Mouse (Mus musculus): Measurements from ENCODE around the gene Rnf220. TPM values are rescaled to one million over a fixed set of nuclear protein-coding genes. Genes with fewer than 3 reads are reported as not detected.

The Rnf220 gene
- 104 and 111 TPM in 2 replicates for polyA plus RNA-seq (2016; fragmentation: Nextera tagmentation; extraction: Ambion mirVana)

- ATAC-seq (ENCODE audit: low FRiP score), result peak; percentile 92
- Histone ChIP-seq H3K4me3 (peak within 1 kb of the TSS; percentile 49), H3K4me1 (peaks cover 30% of the 10 kb centered on the region), H3K9ac (peak within 1 kb of the TSS; percentile 66), H3K9me3 (replicated peaks) (peaks cover 2% of the 10 kb centered on the region; the same call in 1 of the 2 replicates), H3K27ac (peak within 1 kb of the TSS; percentile 83), H3K27me3 (peaks cover 72% of the 10 kb centered on the region), H3K36me3 (no peaks in the 10 kb centered on the region), H3K4me2 (replicated peaks) (peak within 1 kb of the TSS; percentile 74)
- WGBS, result under 1% methylated on average over 42 of the region's 42 CpGs
Observed at GRCm38 (mm10) chr4:117496482-117497165, at the start of gene Rnf220. Gene Rnf220, minus strand, starts transcription at chr4:117497052.

GRCm38 (mm10) chr4:117546616-117547015 is 49.8 kb upstream of the Rnf220 start:
- H3K27me3 ChIP-seq, result no peaks in the 10 kb centered on the region
- H3K9ac ChIP-seq, result no peak overlapping the region
- no peak for ATAC-seq (ENCODE audit: low FRiP score)
- no peaks in the 10 kb centered on the region for H3K9me3 ChIP-seq (replicated peaks)
- H3K36me3 ChIP-seq, result no peaks in the 10 kb centered on the region
- no peak overlapping the region for H3K27ac ChIP-seq
- H3K4me3 ChIP-seq, result no peak overlapping the region
- peaks cover 14% of the 10 kb centered on the region for H3K4me1 ChIP-seq
- 87% methylated on average over 6 of the region's 6 CpGs for WGBS
- H3K4me2 ChIP-seq (replicated peaks), result no peak overlapping the region

DNA sequence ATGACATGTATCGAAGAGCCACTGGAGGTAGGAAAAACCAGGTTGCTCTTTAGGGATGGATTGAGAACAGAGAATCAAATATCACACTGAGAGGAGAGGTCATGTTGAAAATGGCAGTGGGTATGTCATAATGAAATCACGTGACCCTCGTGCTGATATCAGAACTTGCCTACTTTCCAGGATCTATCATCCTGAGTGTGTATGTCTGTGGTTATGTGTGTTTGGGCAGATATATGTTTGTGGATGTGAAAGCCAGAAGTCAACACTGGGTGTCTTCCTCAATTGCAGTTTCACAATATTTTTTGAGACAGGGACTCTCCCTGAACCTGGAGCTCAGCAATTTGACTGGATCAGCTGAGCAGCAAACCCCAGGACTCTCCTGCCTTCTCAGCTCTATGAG is 48.6 kb upstream of the Rnf220 start:
- H3K27me3 ChIP-seq, result no peaks in the 10 kb centered on the region
- no peak overlapping the region for H3K9ac ChIP-seq
- WGBS, result 81% methylated on average over 3 of the region's 3 CpGs
- H3K9me3 ChIP-seq (replicated peaks), result no peaks in the 10 kb centered on the region
- ATAC-seq (ENCODE audit: low FRiP score), result no peak
- H3K27ac ChIP-seq, result no peak overlapping the region
- peaks cover 3% of the 10 kb centered on the region; the same call in 1 of the 2 replicates for H3K4me1 ChIP-seq
- H3K4me2 ChIP-seq (replicated peaks), result no peak overlapping the region
- H3K4me3 ChIP-seq, result no peak overlapping the region
- no peaks in the 10 kb centered on the region for H3K36me3 ChIP-seq

GRCm38 (mm10) chr4:117540571-117540970 is 43.7 kb upstream of the Rnf220 start:
- Histone ChIP-seq H3K27ac (no peak overlapping the region), H3K9ac (no peak overlapping the region), H3K4me1 (no peaks in the 10 kb centered on the region), H3K36me3 (no peaks in the 10 kb centered on the region), H3K4me2 (replicated peaks) (no peak overlapping the region), H3K27me3 (peaks cover 15% of the 10 kb centered on the region; the same call in 1 of the 2 replicates), H3K9me3 (replicated peaks) (no peaks in the 10 kb centered on the region), H3K4me3 (no peak overlapping the region)
- no peak for ATAC-seq (ENCODE audit: low FRiP score)
- 72% methylated on average over 5 of the region's 5 CpGs for WGBS

GRCm38 (mm10) chr4:117539329-117539980 is 42.6 kb upstream of the Rnf220 start:
- Histone ChIP-seq H3K4me2 (replicated peaks) (no peak overlapping the region), H3K36me3 (no peaks in the 10 kb centered on the region), H3K27ac (no peak overlapping the region), H3K4me1 (no peaks in the 10 kb centered on the region), H3K4me3 (no peak overlapping the region), H3K9me3 (replicated peaks) (no peaks in the 10 kb centered on the region), H3K9ac (no peak overlapping the region), H3K27me3 (peaks cover 15% of the 10 kb centered on the region; the same call in 1 of the 2 replicates)
- ATAC-seq (ENCODE audit: low FRiP score), result peak; percentile 35; the same call in 1 of the 2 replicates
- 68% methylated on average over 8 of the region's 8 CpGs for WGBS

DNA sequence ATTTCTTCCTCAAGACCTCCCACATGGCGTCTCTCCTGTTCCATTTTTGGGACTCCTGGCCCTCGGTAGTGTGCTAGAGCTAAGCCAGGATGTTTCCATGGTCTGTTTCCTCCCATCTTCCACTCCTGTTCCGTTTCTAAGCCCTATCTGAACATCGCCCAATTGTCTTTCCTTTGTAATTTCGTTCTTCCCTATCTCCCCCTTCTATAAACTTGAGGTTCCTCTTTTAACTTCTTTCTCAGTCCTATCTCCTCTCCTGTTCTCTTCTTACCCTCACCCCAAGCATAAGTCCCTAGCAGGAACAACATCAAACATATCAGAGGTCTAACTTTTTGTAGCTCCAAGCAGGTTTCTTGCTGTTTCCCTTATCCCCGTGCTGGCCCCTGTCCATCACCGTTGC is 40.1 kb upstream of the Rnf220 start:
- Histone ChIP-seq H3K9me3 (replicated peaks) (no peaks in the 10 kb centered on the region), H3K4me3 (no peak overlapping the region), H3K36me3 (no peaks in the 10 kb centered on the region), H3K9ac (no peak overlapping the region), H3K27ac (no peak overlapping the region), H3K4me2 (replicated peaks) (no peak overlapping the region), H3K4me1 (no peaks in the 10 kb centered on the region), H3K27me3 (peaks cover 30% of the 10 kb centered on the region; the same call in 1 of the 2 replicates)
- WGBS, result 86% methylated on average over 7 of the region's 7 CpGs
- no peak for ATAC-seq (ENCODE audit: low FRiP score)

DNA sequence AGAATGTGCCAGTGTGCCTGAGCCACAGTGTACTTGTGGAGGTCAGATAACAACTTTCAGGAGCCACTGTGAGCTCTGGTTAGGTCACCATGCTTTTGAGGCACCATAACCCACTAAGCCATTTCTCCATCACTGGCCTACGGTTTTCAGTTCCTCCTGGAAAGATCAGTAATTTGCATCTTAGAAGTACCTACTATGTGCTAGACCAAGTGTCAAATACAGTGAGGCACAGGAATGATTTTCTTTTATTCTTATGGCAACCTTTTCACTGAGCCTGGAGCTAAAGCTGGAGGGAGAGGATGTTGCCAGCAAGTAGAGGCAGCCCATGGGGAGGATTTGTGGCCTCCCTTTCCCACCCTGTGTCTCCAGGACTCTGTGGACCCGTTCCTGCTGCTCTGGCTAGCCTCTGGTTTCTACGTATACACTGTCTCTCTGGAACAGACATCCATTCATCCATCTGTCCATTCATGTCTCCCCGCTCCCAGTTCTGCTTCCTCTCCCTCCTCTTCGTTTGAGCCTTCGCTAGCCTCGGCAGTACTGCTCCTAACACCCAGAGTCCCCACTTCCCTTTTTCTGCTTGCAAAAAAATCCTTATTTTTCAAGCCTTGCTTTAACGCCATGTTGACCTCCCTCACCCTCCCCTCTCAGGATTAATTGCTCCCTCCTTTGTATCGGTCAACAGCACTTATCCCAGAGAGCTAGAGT is 38.8 kb upstream of the Rnf220 start:
- Histone ChIP-seq H3K4me1 (no peaks in the 10 kb centered on the region), H3K9ac (no peak overlapping the region), H3K4me2 (replicated peaks) (no peak overlapping the region), H3K36me3 (no peaks in the 10 kb centered on the region), H3K27me3 (peaks cover 30% of the 10 kb centered on the region; the same call in 1 of the 2 replicates), H3K4me3 (no peak overlapping the region), H3K9me3 (replicated peaks) (no peaks in the 10 kb centered on the region), H3K27ac (no peak overlapping the region)
- WGBS, result 64% methylated on average over 9 of the region's 9 CpGs
- ATAC-seq (ENCODE audit: low FRiP score), result no peak

- Histone ChIP-seq H3K9me3 (replicated peaks) (no peaks in the 10 kb centered on the region), H3K4me2 (replicated peaks) (no peak overlapping the region), H3K36me3 (no peaks in the 10 kb centered on the region), H3K9ac (no peak overlapping the region), H3K27ac (no peak overlapping the region), H3K4me3 (no peak overlapping the region), H3K27me3 (peaks cover 58% of the 10 kb centered on the region), H3K4me1 (peaks cover 5% of the 10 kb centered on the region)
- WGBS, result 65% methylated on average over 4 of the region's 4 CpGs
- ATAC-seq (ENCODE audit: low FRiP score), result no peak
Observed at GRCm38 (mm10) chr4:117529843-117530242, 33.0 kb upstream of the Rnf220 start.

GRCm38 (mm10) chr4:117527952-117528351 is 31.1 kb upstream of the Rnf220 start:
- Histone ChIP-seq H3K9me3 (replicated peaks) (no peaks in the 10 kb centered on the region), H3K27ac (no peak overlapping the region), H3K9ac (no peak overlapping the region), H3K4me1 (peaks cover 5% of the 10 kb centered on the region), H3K4me2 (replicated peaks) (no peak overlapping the region), H3K4me3 (no peak overlapping the region), H3K27me3 (peaks cover 53% of the 10 kb centered on the region), H3K36me3 (no peaks in the 10 kb centered on the region)
- no peak for ATAC-seq (ENCODE audit: low FRiP score)
- WGBS, result 9% methylated on average over 1 of the region's 1 CpGs

DNA sequence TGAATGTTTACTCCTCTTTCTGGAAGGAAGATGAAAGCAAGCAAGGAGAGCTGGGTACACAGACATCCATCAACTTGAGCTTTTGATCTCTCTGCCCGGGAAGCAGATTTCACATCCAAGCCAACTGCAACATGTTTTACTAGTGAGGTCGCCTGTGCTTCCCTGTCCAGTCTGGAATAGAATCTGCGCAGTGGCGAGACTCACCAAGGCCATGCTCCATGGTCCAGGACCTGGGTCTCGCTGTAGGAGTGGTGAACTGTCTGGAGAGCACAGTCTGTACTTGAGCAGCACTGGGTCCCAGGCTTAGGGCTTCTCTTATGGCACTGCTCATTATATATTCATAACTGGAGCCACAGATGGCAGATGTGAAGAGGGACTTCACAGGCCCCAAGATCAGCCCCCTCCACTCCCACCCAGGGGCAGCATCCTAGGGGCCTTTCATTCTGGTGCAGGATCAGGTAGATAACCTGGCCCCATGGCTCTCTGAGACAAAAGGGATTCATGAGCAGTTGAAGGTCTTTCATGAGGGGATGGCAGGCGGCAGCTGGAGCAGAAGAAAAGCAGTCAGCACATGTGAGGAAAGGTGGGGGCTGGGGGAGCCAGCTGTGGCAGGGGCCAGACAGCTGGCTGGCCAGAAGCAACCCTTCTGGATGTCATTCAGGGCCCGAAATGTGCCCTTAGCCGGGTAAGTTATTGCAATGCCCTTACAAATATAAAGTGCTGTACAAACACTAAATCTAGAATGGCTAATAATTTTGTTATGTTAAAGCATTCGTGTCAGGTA is 30.5 kb upstream of the Rnf220 start:
- Histone ChIP-seq H3K9ac (no peak overlapping the region), H3K4me1 (peaks cover 5% of the 10 kb centered on the region), H3K4me3 (no peak overlapping the region), H3K27ac (no peak overlapping the region), H3K4me2 (replicated peaks) (no peak overlapping the region), H3K9me3 (replicated peaks) (no peaks in the 10 kb centered on the region), H3K27me3 (peaks cover 54% of the 10 kb centered on the region), H3K36me3 (no peaks in the 10 kb centered on the region)
- no peak for ATAC-seq (ENCODE audit: low FRiP score)
- 59% methylated on average over 9 of the region's 9 CpGs for WGBS

DNA sequence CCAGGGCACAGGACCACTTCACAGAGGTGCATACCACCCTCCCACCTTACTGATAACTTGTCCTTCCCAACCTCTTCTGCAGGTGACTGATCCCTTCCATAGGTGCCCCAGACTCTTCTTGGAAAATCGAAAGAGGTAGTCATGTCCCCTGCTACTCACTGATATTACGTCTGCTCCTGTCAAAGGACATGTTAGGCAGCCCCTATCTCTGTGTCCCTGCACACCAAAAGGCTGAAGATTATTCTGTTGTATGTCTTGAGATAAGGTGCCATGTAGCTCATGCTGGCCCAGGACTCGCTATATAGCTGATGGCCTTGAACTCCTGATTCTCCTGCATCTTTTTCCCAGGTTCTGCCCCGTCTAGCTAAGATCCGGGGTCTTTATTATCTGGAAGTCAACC is 29.1 kb upstream of the Rnf220 start:
- Histone ChIP-seq H3K9me3 (replicated peaks) (no peaks in the 10 kb centered on the region), H3K9ac (no peak overlapping the region), H3K4me2 (replicated peaks) (no peak overlapping the region), H3K4me1 (peaks cover 5% of the 10 kb centered on the region), H3K4me3 (no peak overlapping the region), H3K36me3 (no peaks in the 10 kb centered on the region), H3K27ac (no peak overlapping the region), H3K27me3 (peaks cover 56% of the 10 kb centered on the region)
- 93% methylated on average over 5 of the region's 5 CpGs for WGBS
- no peak for ATAC-seq (ENCODE audit: low FRiP score)

- Histone ChIP-seq H3K4me1 (no peaks in the 10 kb centered on the region), H3K9me3 (replicated peaks) (no peaks in the 10 kb centered on the region), H3K36me3 (no peaks in the 10 kb centered on the region), H3K9ac (no peak overlapping the region), H3K27me3 (peaks cover 35% of the 10 kb centered on the region), H3K4me3 (no peak overlapping the region), H3K4me2 (replicated peaks) (no peak overlapping the region), H3K27ac (no peak overlapping the region)
- WGBS, result 76% methylated on average over 2 of the region's 2 CpGs
- no peak for ATAC-seq (ENCODE audit: low FRiP score)
Observed at GRCm38 (mm10) chr4:117521350-117521749, 24.5 kb upstream of the Rnf220 start.

All from hindbrain, embryonic 12.5 days (tissue).